Mouse (Mus musculus) erythroblast, embryonic 14.5 days (primary cell): Measurements from ENCODE around the gene Rap1gap. TPM values are rescaled to one million over a fixed set of nuclear protein-coding genes. Genes with fewer than 3 reads are reported as not detected.
A peak's percentile ranks its signal among the peaks of the same experiment; 100 is the strongest.

Source experiments
- H3K27me3 ChIP-seq: 2 replicates; pipeline ENCODE4 v1.6.1; 2012; ENCODE audit warnings: inconsistent platforms; ENCODE audit not compliant: control insufficient read depth
- H3K36me3 ChIP-seq: 2 replicates; pipeline ENCODE4 v1.6.1; 2012; ENCODE audit warnings: mild to moderate bottlenecking, inconsistent platforms; ENCODE audit not compliant: control insufficient read depth
- H3K4me1 ChIP-seq: 2 replicates; pipeline ENCODE4 v1.6.1; 2012; ENCODE audit warnings: inconsistent platforms; ENCODE audit not compliant: control insufficient read depth
- H3K4me3 ChIP-seq: replicated peaks from 2 replicates; pipeline ENCODE3; 2012; ENCODE audit warnings: moderate library complexity, mild to moderate bottlenecking, inconsistent platforms
- H3K9me3 ChIP-seq: 2 replicates; pipeline ENCODE4 v1.6.1; 2012; ENCODE audit warnings: low read length, inconsistent platforms, mixed read lengths; ENCODE audit not compliant: control insufficient read depth
- GATA1 ChIP-seq: IDR thresholded peaks from 2 replicates; pipeline ENCODE4 v1.6.1; 2012; ENCODE audit warnings: low read length, inconsistent platforms, mixed read lengths
- TAL1 ChIP-seq: IDR thresholded peaks from 3 replicates; pipeline ENCODE4 v1.6.1; 2012; ENCODE audit warnings: low read length, inconsistent platforms, mixed read lengths
- polyA plus RNA-seq: library from polyadenylated mRNA; stranded (reverse); fragments of >175 nt; gene quantifications from 2 replicates; pipeline ENCODE4 v1.2.3, GENCODE M21; 2012

The Rap1gap gene
- polyA plus RNA-seq, 1 experiment: 0.05 TPM

GRCm38 (mm10) chr4:137753199-137753598, 88.7 kb downstream of the Rap1gap start:
- Histone ChIP-seq H3K4me3 (peak overlapping the region; percentile 44), H3K9me3 (no peaks in the 10 kb centered on the region), H3K27me3 (peaks cover 19% of the 10 kb centered on the region), H3K36me3 (peaks cover 27% of the 10 kb centered on the region), H3K4me1 (peaks cover 79% of the 10 kb centered on the region)
- TF ChIP-seq TAL1 (no peak), GATA1 (peak; percentile 50; the same call in 1 of the 2 replicates)

- no peak overlapping the region for H3K4me3 ChIP-seq
- TF ChIP-seq GATA1: no peak
- peaks cover 21% of the 10 kb centered on the region for H3K36me3 ChIP-seq
- no peaks in the 10 kb centered on the region for H3K9me3 ChIP-seq
- peaks cover 19% of the 10 kb centered on the region for H3K27me3 ChIP-seq
- H3K4me1 ChIP-seq: peaks cover 67% of the 10 kb centered on the region
Measured at GRCm38 (mm10) chr4:137754446-137754845, 89.9 kb downstream of the Rap1gap start.

- no peak overlapping the region for H3K4me3 ChIP-seq
Measured at GRCm38 (mm10) chr4:137762886-137763285, 98.4 kb downstream of the Rap1gap start.

GRCm38 (mm10) chr4:137763920-137764495, 99.5 kb downstream of the Rap1gap start:
- H3K27me3 ChIP-seq: peaks cover 25% of the 10 kb centered on the region
- H3K4me1 ChIP-seq: peaks cover 19% of the 10 kb centered on the region
- no peaks in the 10 kb centered on the region for H3K9me3 ChIP-seq
- no peaks in the 10 kb centered on the region for H3K36me3 ChIP-seq
- no peak overlapping the region for H3K4me3 ChIP-seq
- TF ChIP-seq GATA1 (no peak), TAL1 (no peak)

More at GRCm38 (mm10) chr4:137762886-137763285, 98.4 kb downstream of the Rap1gap start:
- peaks cover 19% of the 10 kb centered on the region for H3K4me1 ChIP-seq
- H3K9me3 ChIP-seq: no peaks in the 10 kb centered on the region
- no peaks in the 10 kb centered on the region for H3K36me3 ChIP-seq
- no peak for TF ChIP-seq TAL1
- no peak for TF ChIP-seq GATA1
- H3K27me3 ChIP-seq: peaks cover 24% of the 10 kb centered on the region

- Histone ChIP-seq H3K4me3 (no peak overlapping the region), H3K27me3 (peaks cover 25% of the 10 kb centered on the region), H3K9me3 (no peaks in the 10 kb centered on the region), H3K4me1 (peaks cover 18% of the 10 kb centered on the region), H3K36me3 (no peaks in the 10 kb centered on the region)
- TF ChIP-seq TAL1: no peak
- no peak for TF ChIP-seq GATA1
Measured at GRCm38 (mm10) chr4:137764621-137765020, 100.1 kb downstream of the Rap1gap start.

- Histone ChIP-seq H3K36me3 (no peaks in the 10 kb centered on the region), H3K4me1 (peaks cover 21% of the 10 kb centered on the region), H3K4me3 (no peak overlapping the region), H3K9me3 (no peaks in the 10 kb centered on the region), H3K27me3 (peaks cover 31% of the 10 kb centered on the region)
- TF ChIP-seq TAL1 (no peak), GATA1 (no peak)
Measured at GRCm38 (mm10) chr4:137765554-137765971, 101.0 kb downstream of the Rap1gap start.

- H3K9me3 ChIP-seq: no peaks in the 10 kb centered on the region
- H3K4me3 ChIP-seq: no peak overlapping the region
- H3K4me1 ChIP-seq: peaks cover 20% of the 10 kb centered on the region
- H3K36me3 ChIP-seq: no peaks in the 10 kb centered on the region
- H3K27me3 ChIP-seq: peaks cover 33% of the 10 kb centered on the region
- TF ChIP-seq TAL1 (no peak), GATA1 (no peak)
Measured at GRCm38 (mm10) chr4:137766365-137766764, 101.8 kb downstream of the Rap1gap start.

- Histone ChIP-seq H3K27me3 (peaks cover 39% of the 10 kb centered on the region), H3K36me3 (no peaks in the 10 kb centered on the region), H3K4me1 (peaks cover 26% of the 10 kb centered on the region), H3K9me3 (no peaks in the 10 kb centered on the region), H3K4me3 (no peak overlapping the region)
- TF ChIP-seq GATA1 (no peak), TAL1 (no peak)
Measured at GRCm38 (mm10) chr4:137768381-137768780, 103.9 kb downstream of the Rap1gap start.

- TF ChIP-seq TAL1: no peak
- TF ChIP-seq GATA1: no peak
- Histone ChIP-seq H3K9me3 (no peaks in the 10 kb centered on the region), H3K27me3 (peaks cover 44% of the 10 kb centered on the region)
Measured at GRCm38 (mm10) chr4:137768831-137769230, 104.3 kb downstream of the Rap1gap start.

GRCm38 (mm10) chr4:137769635-137770034, 105.1 kb downstream of the Rap1gap start:
- Histone ChIP-seq H3K4me3 (no peak overlapping the region), H3K9me3 (no peaks in the 10 kb centered on the region), H3K27me3 (peaks cover 41% of the 10 kb centered on the region), H3K4me1 (peaks cover 26% of the 10 kb centered on the region), H3K36me3 (no peaks in the 10 kb centered on the region)
- no peak for TF ChIP-seq GATA1
- TF ChIP-seq TAL1: no peak

More at GRCm38 (mm10) chr4:137768831-137769230, 104.3 kb downstream of the Rap1gap start:
- Histone ChIP-seq H3K4me3 (no peak overlapping the region), H3K36me3 (no peaks in the 10 kb centered on the region), H3K4me1 (peaks cover 26% of the 10 kb centered on the region)
